Mouse (Mus musculus) left cerebral cortex, postnatal 10 days (tissue): Measurements from ENCODE around the gene Nhej1. TPM values are rescaled to one million over a fixed set of nuclear protein-coding genes. Genes with fewer than 3 reads are reported as not detected.

Source experiments
- DNase-seq, 2 experiments: peaks; one replicate each; pipeline ENCODE4 v3.0.0; 2021 to 2022; ENCODE audit warnings: low spot score in 2 of 2, mixed read lengths in 1 of 2; ENCODE audit errors: extremely low spot score in 1 of 2
- intact Hi-C: fragments of 180-260 bp; cut with DNase I; formaldehyde crosslinking; loops from one replicate; pipeline ENCODE4 v1.15.1; 2025
- total RNA-seq, 2 experiments: library from RNA; stranded (reverse); gene quantifications; 2 replicates each; pipeline ENCODE4 v1.2.3; 2021

Gene Nhej1
- total RNA-seq, 2 experiments from 2014 or later, result 1.9 to 2.7 TPM

DNA sequence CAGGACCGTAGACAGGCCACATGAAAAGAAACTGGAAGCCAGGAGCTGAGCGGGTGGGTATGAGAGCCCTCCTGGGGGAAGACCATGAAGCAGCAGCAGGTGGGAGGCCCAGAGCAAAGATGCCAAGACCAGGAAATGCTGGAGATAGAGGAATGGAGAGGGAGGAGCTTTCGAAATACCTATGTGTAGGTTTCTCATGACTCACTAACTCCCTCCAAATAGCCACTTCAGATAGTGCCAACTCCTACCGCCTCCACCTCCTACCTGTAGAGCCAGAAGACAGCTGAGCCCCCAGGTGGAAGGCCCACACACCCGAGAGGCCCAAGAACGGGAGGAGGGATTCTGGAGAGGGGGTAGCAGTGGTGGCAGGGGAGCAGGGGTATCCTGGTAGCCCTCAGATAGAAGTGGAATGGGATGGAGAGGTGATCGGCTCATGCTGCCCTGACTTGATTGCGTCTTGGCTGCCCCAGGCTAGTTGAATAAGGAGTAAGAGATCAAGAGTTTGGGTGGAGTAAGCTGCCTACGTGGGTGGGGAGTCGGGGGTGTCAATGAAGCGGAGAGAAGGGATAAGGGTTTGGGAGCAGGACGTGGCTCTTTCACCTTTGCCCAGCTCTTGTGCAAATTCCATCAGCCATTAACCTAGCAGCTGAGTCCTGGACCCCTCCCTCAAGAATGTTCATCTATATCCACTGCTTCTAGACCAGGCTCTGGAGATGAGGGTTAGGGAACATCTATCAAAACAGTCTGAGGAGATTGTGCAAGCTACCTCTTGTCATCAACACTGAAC lies 8.6 kb upstream of the Nhej1 start, which contains the start of gene Slc23a3:
Slc23a3 (minus strand) TSS at position 470 of the 787 bp plus-strand sequence.
- DNase-seq, result no peak
- intact Hi-C loops, result no loop called here

DNA sequence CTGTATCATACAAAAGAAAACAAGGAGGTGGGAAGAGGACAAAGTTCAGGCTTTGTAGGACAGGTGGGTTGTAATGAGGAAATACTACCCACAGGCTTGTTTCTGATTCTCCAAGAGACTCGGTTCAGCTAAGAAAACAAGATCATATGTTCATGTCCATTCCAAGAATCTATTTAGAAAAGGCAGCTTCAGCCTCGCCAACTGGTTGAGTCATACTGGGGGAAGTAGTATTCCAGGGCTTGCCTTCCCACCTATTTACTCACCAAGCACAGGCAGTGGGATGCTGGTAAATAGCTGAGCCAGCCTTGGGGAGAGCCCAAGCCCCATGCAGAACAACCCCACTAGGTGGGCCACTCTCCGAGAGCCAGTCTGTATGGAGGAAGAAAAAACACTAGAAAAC lies 3.6 kb upstream of the Nhej1 start:
- DNase-seq, result no peak
- intact Hi-C loops, result no loop called here

GRCm38 (mm10) chr1:75125418-75125817 lies 418 bp upstream of the Nhej1 start:
- no peak for DNase-seq

GRCm38 (mm10) chr1:75122211-75122610 lies 2.8 kb downstream of the Nhej1 start:
- DNase-seq, result no peak
- intact Hi-C loops, result no loop called here

More at GRCm38 (mm10) chr1:75125418-75125817, 418 bp upstream of the Nhej1 start:
- intact Hi-C loops, result no loop called here

GRCm38 (mm10) chr1:75052091-75052490 lies 72.9 kb downstream of the Nhej1 start:
- DNase-seq, result peak in 1 of 2 experiments; percentile 45
- intact Hi-C loops, result no loop called here

DNA sequence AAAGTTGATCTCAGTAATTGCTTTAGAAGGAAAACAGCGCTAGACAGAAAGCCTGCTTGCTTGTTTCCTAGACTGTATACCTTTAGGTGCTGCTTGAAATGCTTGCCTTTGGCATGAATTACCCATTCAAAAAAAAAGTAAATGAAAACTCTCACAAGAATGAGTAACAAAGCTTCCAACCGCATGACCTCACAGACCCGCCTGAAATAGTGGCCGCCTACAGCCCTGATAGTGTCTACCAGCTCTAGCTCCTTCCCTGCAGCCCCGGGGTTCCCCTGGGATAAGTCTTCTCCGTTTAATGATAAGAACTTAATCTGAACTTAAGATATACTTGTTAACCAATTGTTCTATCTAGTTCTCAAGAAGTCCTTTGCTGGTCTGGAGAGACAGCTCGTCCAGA lies 73.6 kb downstream of the Nhej1 start:
- DNase-seq, result no peak
- intact Hi-C loops, result no loop called here

GRCm38 (mm10) chr1:75048571-75048970 lies 76.4 kb downstream of the Nhej1 start:
- intact Hi-C loops, result no loop called here
- no peak for DNase-seq

DNA sequence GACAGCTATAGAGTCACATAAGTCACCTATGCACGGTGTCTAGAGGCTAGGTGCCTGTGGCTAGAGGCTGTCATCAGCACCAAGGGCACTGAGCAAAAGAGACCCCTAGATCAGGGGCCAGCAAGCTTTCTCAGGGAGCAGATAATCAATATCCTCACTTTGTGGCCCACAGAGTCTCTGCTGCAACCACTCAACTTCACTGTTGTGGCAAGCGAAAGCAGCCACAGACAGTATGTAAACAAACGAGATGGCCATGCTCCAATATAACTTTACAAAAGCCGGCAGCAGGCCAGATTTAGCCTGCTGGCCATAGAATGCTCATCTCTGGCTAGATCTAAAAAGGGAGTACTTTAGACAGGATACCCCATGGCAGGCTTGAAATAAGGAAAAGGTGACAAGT lies 77.0 kb downstream of the Nhej1 start:
- no peak for DNase-seq
- intact Hi-C loops, result no loop called here

- intact Hi-C loops, result no loop called here
- DNase-seq, result peak in 1 of 2 experiments; percentile 28
Observed at GRCm38 (mm10) chr1:75040429-75040828, 84.6 kb downstream of the Nhej1 start.

- intact Hi-C loops, result no loop called here
Observed at GRCm38 (mm10) chr1:75032041-75032440, 93.0 kb downstream of the Nhej1 start.

DNA sequence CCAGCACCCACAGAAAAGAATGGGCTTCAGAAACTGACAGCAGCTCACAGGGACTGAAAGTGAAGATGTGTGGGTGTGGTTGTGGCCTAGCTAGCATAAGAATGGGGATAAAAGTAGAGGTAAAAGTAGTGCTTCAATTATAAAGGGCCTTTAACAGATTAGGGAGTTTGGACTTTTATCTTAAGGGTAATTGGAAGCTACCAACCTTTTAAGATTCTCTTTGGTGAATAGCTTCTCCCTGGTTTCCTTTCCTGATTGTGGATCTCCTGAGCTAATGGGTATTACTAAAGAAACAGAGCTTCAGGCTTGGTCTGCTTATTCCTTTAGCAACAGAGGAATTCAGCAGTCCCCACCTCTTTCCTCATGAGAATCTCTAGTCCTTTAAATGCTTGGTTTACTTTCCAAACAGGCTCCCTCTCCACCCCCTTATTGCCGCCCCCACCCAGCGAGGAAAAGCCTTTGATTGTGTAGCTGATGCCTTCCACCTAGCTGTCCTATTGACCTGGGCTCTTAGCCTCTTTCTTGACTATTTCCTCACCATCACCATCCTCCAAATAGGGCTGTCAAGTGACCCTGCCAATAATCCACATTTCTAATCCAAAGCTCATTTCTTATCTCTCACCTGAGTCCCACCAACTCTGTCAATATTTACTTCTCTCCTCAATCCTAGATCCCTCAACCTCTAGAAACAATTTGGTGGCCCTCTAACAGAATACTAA lies 97.8 kb downstream of the Nhej1 start:
- DNase-seq, result no peak
- intact Hi-C loops, result no loop called here

More at GRCm38 (mm10) chr1:75032041-75032440, 93.0 kb downstream of the Nhej1 start:
- no peak for DNase-seq

DNA sequence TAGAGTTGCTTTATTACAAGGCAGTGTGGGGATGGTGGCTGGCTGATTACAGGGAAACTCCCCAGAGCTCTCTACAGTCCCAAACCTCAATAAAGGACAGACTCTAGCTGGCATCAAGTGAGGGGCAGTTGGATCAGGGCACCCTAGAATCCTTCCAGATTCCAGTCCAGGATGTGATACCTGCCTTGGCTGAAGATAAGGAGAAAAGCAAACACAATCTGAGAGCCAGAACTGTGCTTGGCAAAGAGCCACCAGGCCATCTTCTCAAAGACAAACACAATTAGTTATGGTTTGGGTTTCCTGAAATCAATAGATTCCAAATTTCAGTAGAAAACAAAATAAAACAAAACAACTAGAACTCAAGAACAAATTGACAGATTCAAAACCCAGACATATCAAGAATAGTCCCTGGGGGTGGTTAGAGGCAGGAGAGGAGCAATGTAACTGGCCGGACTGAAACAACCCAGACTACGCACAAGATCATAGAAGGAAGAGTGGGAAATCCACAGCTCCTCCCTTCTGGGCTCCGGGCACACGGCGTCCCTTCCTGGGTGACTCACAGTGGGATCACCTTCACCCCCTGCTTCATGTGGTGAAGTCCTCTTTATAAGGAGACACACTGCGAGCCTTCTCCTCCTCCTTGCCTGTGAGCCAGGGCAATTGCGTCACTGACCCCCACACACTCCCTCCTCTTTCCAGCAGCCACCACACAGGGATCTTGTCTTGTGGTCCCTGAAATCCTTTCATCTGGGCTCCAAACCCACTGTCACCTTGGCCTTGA lies 100.4 kb downstream of the Nhej1 start:
- intact Hi-C loops, result no loop called here
- DNase-seq, result no peak

- intact Hi-C loops, result no loop called here
- no peak for DNase-seq
Observed at GRCm38 (mm10) chr1:75022216-75022615, 102.8 kb downstream of the Nhej1 start.

GRCm38 (mm10) chr1:75016846-75017245 lies 108.2 kb downstream of the Nhej1 start:
- intact Hi-C loops, result loop anchor here (5.0 kb wide), 2 partner anchors 55 to 135 kb away; no protein-coding TSS in a partner anchor
- DNase-seq, result peak; percentile 74 to 87

- DNase-seq, result peak in 1 of 2 experiments; percentile 27
- intact Hi-C loops, result loop anchor here (5.0 kb wide), 2 partner anchors 53 to 133 kb away; no protein-coding TSS in a partner anchor
Observed at GRCm38 (mm10) chr1:75015551-75016265, 109.3 kb downstream of the Nhej1 start.

DNA sequence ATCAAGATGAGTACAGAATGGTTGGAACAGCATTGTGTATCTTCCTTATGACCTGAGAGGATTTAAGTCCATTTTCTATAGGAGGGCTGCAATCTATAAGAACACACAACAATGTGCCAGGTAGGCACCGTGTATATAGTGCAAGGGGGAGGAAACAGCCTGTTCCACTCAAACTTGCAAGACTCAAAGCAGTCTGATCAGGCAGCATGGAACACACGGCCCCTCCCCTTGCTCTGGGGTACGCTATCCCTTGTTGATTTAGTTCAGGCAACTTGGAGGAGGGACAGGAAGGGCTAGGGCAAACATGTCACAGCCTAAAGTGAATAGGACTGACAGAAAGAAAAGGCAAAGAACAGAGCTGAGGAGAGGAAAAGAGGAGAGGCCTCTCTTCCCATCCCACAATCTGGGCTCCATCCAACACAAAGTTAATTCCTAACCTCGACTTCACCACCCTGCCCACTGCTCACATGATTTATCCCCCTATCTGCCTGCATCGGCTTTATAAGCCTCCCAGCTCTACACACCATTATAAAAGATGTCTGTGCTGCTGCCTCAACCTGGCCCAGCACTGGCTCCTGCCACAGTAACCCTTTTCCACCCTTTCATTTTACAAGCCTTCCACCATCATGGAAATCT lies 110.7 kb downstream of the Nhej1 start:
- DNase-seq, result no peak
- intact Hi-C loops, result no loop called here

DNA sequence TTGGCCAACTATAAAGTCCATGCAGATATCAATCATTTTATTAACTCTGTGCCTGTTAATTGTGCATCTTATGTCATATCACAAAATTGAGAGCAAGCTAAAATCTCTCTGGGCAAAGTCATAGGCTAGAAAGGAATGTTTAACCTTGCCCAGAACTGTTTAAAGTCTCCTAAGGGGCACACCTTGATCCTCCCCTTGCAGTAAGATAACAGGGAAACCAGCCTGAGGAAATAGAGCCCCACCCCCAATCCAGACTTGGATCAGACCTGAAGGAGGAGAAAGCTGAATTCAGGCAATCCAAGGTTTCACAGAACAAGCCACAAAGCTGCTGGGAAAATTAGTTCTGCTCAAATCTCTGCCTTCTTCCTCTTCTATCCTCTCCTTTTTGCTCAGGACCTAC lies 114.2 kb downstream of the Nhej1 start:
- intact Hi-C loops, result no loop called here
- DNase-seq, result no peak

DNA sequence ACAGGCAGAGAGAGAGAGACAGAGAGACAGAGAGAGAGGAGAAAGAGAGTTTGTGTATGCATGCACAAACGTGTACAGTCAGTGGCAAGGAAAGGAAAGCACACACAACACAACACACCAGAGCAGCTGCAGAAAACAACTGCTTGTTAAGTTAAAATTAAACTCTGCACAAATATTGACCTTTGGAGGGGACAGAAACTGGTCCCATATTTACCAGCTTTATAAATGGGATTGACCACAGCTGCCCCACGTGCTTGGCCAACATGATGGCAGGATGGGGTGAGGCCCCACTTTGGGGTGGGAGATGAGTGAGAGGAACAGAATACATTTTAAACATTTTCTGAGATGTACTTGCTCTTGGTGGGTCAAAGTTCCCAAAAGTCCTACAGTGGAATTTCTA lies 114.8 kb downstream of the Nhej1 start:
- intact Hi-C loops, result no loop called here
- no peak for DNase-seq
